Mouse (Mus musculus): ENCODE measurements around the gene Sdk2.

Gene Sdk2

GRCm38 (mm10) chr11:113791357-113792215 lies 275.3 kb downstream of the Sdk2 start:
- DNase-seq (ENCODE audit: low spot score in 2 of 2) = no peak

GRCm38 (mm10) chr11:113789101-113789500 lies 277.7 kb downstream of the Sdk2 start:
- no peak for DNase-seq (ENCODE audit: low spot score in 2 of 2)

GRCm38 (mm10) chr11:113788183-113788789 lies 278.6 kb downstream of the Sdk2 start:
- DNase-seq (ENCODE audit: low spot score in 2 of 2) = peak in 1 of 2 experiments; percentile 73

GRCm38 (mm10) chr11:113787432-113788182 lies 279.2 kb downstream of the Sdk2 start:
- DNase-seq (ENCODE audit: low spot score in 2 of 2) = peak in 1 of 2 experiments; percentile 38

GRCm38 (mm10) chr11:113787009-113787408 lies 279.8 kb downstream of the Sdk2 start:
- DNase-seq (ENCODE audit: low spot score in 2 of 2) = no peak

- no peak for DNase-seq (ENCODE audit: low spot score in 2 of 2)
These were observed 280.5 kb downstream of the Sdk2 start for GRCm38 (mm10) chr11:113786395-113786794.

GRCm38 (mm10) chr11:113785406-113786171 lies 281.3 kb downstream of the Sdk2 start:
- peak in 1 of 2 experiments; percentile 54 for DNase-seq (ENCODE audit: low spot score in 2 of 2)

GRCm38 (mm10) chr11:113784656-113785396 lies 282.0 kb downstream of the Sdk2 start:
- no peak for DNase-seq (ENCODE audit: low spot score in 2 of 2)

- DNase-seq (ENCODE audit: low spot score in 2 of 2) = no peak
These were observed 284.4 kb downstream of the Sdk2 start for GRCm38 (mm10) chr11:113782496-113782895.

- no peak for DNase-seq (ENCODE audit: low spot score in 2 of 2)
These were observed 284.8 kb downstream of the Sdk2 start for GRCm38 (mm10) chr11:113782006-113782405.

GRCm38 (mm10) chr11:113779680-113780041 lies 287.2 kb downstream of the Sdk2 start:
- DNase-seq (ENCODE audit: low spot score in 2 of 2) = no peak

- DNase-seq (ENCODE audit: low spot score in 2 of 2) = peak in 1 of 2 experiments; percentile 38
These were observed 287.8 kb downstream of the Sdk2 start for GRCm38 (mm10) chr11:113778733-113779679.

- DNase-seq (ENCODE audit: low spot score in 2 of 2) = peak in 1 of 2 experiments; percentile 28
These were observed 288.9 kb downstream of the Sdk2 start for GRCm38 (mm10) chr11:113777878-113778464.

- DNase-seq (ENCODE audit: low spot score in 2 of 2) = peak in 1 of 2 experiments; percentile 15
These were observed 289.9 kb downstream of the Sdk2 start for GRCm38 (mm10) chr11:113776851-113777511.

- no peak for DNase-seq (ENCODE audit: low spot score in 2 of 2)
These were observed 292.1 kb downstream of the Sdk2 start for GRCm38 (mm10) chr11:113774773-113775172.

GRCm38 (mm10) chr11:113773191-113773590 lies 293.7 kb downstream of the Sdk2 start:
- no peak for DNase-seq (ENCODE audit: low spot score in 2 of 2)

- DNase-seq (ENCODE audit: low spot score in 2 of 2) = no peak
These were observed 295.7 kb downstream of the Sdk2 start for GRCm38 (mm10) chr11:113771187-113771586.

- DNase-seq (ENCODE audit: low spot score in 2 of 2) = no peak
These were observed 298.5 kb downstream of the Sdk2 start for GRCm38 (mm10) chr11:113768356-113768755.

GRCm38 (mm10) chr11:113767285-113767684 lies 299.6 kb downstream of the Sdk2 start:
- no peak for DNase-seq (ENCODE audit: low spot score in 2 of 2)
